Mouse (Mus musculus) megakaryocyte, embryonic 14.5 days (primary cell): ENCODE measurements around the gene Aox2. TPM values are rescaled to one million over a fixed set of nuclear protein-coding genes. Genes with fewer than 3 reads are reported as not detected.
"Not testable (repeated sequence)": the region's sequence is repeated elsewhere in the genome, so short reads cannot be mapped to it uniquely, and the experiment has no call there.

Experiments used
- H3K27me3 ChIP-seq: replicated peaks from 2 replicates; pipeline ENCODE3; 2012; ENCODE audit warnings: inconsistent platforms
- H3K36me3 ChIP-seq: replicated peaks from 2 replicates; pipeline ENCODE3; 2012; ENCODE audit warnings: low read length, inconsistent platforms, mixed read lengths
- H3K4me1 ChIP-seq: 2 replicates; pipeline ENCODE4 v1.6.1; 2012; ENCODE audit warnings: inconsistent platforms
- H3K4me3 ChIP-seq: replicated peaks from 2 replicates; pipeline ENCODE3; 2012; ENCODE audit warnings: moderate library complexity, mild to moderate bottlenecking, inconsistent platforms
- H3K9me3 ChIP-seq: 2 replicates; pipeline ENCODE4 v1.6.1; 2012; ENCODE audit warnings: inconsistent platforms
- FLI1 ChIP-seq: IDR thresholded peaks from 2 replicates; pipeline ENCODE4 v1.6.1; 2012; ENCODE audit warnings: low read length, inconsistent platforms, mixed read lengths
- GATA1 ChIP-seq: IDR thresholded peaks from 3 replicates; pipeline ENCODE4 v1.6.1; 2012; ENCODE audit warnings: mixed read lengths, low read length, inconsistent platforms, borderline replicate concordance
- polyA plus RNA-seq: library from polyadenylated mRNA; stranded (reverse); fragments of >175 nt; gene quantifications from 2 replicates; pipeline ENCODE4 v1.2.3, GENCODE M21; 2012; ENCODE audit warnings: low replicate concordance; ENCODE audit not compliant: insufficient read depth

Gene Aox2
- polyA plus RNA-seq, 1 experiment = 0.04 TPM

DNA sequence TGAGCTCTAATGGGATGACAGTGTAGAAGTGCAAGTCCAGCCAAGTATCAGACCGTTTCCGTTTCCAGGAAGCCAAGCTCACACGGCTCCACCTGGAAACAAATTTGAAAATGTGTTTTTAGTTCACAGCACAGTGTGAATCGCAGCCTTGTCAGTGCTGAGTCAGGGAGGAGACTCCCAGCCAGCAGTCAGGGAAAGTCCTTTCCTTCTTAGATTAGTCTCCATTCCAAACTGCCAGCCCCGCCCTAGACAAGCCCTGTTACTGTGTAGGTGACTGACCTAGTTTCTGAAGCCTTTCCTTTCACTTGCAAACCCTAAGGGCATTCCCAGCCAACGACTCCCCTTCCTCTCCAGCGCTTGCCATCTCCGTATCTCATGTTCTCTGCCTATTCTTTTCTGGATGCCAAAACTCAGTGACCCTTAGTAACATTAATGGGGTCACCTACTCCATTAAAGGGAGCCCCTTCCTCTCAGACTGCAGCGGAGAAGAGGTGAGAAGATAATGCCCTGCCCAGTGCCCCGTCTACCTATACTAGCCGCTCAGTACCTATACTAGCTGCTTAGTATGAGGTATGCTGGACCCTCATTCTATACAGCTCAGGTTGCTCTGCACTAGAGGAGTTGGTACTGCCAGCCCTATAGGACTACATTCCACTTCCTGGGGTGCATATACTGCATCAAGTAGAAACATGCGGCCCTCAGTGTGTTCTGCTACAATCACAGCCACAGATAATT is 88.8 kb downstream of the Aox2 start:
- Histone ChIP-seq H3K36me3 (no peaks in the 10 kb centered on the region), H3K9me3 (peaks cover 24% of the 10 kb centered on the region), H3K27me3 (no peaks in the 10 kb centered on the region), H3K4me1 (no peaks in the 10 kb centered on the region), H3K4me3 (no peak overlapping the region)
- TF ChIP-seq GATA1 = no peak
- no peak for TF ChIP-seq FLI1

- Histone ChIP-seq H3K4me1 (no peaks in the 10 kb centered on the region), H3K27me3 (no peaks in the 10 kb centered on the region), H3K9me3 (peaks cover 19% of the 10 kb centered on the region), H3K36me3 (no peaks in the 10 kb centered on the region), H3K4me3 (no peak overlapping the region)
- TF ChIP-seq FLI1 = no peak
- TF ChIP-seq GATA1 = no peak
Measured at GRCm38 (mm10) chr1:58369716-58370115, 91.6 kb downstream of the Aox2 start.

- H3K9me3 ChIP-seq, H3K27me3 ChIP-seq, H3K4me1 ChIP-seq, H3K36me3 ChIP-seq, H3K4me3 ChIP-seq: not testable (repeated sequence)
Measured at GRCm38 (mm10) chr1:58374266-58374665, 96.1 kb downstream of the Aox2 start.

DNA sequence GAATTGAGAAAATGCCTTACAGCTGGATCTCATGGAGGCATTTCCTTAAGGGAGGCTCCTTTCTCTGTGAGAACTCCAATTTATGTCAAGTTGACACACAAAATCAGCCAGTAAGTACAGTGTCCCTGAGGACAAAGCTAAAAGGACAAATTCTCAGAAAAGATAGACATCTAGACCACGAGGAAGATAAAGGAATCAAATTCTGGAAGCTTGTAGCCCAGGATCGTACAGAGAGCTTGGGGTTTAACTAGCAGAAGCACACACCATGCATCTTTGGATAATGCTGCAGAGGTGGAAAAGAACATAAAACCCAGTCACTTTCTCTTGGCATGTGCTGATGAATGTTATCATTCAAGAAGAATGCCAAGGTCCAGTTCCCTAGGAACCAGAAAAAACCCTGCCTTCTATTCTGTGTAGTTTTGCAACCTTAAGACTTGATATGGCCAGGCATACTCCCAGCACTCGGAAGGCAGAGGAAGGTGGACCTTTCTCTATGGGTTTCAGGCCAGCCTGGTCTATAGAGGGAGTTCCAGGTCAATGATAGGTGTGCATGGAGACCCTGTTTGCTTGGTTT is 97.5 kb downstream of the Aox2 start:
- Histone ChIP-seq H3K9me3 (no peaks in the 10 kb centered on the region), H3K4me1 (peaks cover 5% of the 10 kb centered on the region), H3K27me3 (no peaks in the 10 kb centered on the region), H3K36me3 (no peaks in the 10 kb centered on the region), H3K4me3 (no peak overlapping the region)
- no peak for TF ChIP-seq GATA1
- no peak for TF ChIP-seq FLI1

DNA sequence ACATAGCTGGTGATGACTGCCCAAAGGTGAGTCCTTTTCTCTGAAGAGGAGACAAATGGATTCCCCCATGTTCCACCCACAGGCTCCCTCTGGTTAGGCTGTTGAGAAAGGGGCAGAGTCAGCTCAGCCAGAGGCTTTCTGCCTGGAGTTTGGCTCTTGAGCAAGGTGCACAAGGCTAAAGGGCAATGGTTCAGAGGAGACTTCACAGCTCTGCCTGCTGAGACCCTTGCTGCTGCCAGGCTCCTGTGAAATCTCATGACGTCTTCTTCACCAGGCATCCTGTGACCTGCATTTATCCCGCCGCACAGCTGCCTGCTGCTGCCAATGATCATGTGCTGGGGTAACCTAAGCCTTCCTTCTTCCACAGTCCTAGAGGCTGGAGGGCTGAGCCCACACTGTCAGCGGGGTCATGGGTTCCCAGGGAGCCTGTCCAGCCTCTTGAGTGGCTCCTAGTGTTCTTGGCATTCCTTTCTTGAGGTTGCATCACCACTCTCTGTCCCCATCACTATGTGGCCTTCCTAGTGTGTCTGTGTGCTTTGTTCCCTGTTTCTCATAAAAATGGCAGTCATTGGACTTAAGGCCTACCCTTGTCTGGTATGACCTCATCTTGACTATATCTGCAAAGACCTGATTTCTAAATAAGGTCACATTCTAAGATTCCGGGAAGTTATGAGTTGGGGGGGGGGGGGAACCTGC is 104.6 kb downstream of the Aox2 start:
- Histone ChIP-seq H3K36me3 (peaks cover 8% of the 10 kb centered on the region), H3K27me3 (peaks cover 4% of the 10 kb centered on the region), H3K9me3 (no peaks in the 10 kb centered on the region), H3K4me1 (peaks cover 5% of the 10 kb centered on the region), H3K4me3 (no peak overlapping the region)
- TF ChIP-seq GATA1 = no peak
- TF ChIP-seq FLI1 = no peak

DNA sequence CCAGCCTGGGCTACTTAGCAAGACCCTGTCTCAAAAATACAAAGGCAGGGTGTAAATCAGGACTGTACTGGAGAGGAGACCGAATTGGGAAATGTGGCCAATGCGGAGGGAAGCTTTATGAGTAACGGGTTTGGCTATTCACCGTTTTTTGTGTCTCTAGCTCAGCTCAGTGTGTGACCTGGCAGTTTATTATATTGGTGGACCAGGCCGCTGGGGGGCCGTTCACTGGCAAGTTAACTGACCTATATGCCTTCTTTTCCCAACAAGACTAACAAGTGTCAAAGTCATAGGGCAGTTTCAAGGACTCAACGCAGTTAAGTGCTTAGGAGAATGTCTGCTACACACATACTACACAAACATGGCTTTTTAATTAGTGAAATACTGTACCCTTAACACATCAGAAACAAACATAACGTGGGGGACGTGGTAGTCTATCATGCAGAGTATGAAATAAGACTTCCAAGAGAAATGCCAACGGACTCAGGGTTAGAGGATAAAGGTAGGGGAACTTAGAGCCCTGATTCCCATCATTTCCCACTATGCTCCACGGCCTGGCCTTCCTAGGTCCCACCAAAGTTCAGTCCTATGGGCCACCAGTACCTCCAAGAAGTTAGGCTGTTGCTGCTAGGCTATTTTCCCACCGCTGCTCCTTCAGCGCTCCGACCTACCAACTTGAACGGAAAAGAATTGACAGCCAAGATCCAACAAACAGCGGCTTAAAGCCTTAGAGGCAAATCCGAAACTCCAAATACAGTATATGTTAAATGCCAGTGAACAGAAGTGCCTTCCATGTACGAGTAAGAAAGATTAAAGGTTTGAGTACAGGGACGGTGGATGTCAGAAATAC is 113.5 kb downstream of the Aox2 start:
- Histone ChIP-seq H3K9me3 (no peaks in the 10 kb centered on the region), H3K4me3 (peak overlapping the region; percentile 93), H3K4me1 (peaks cover 36% of the 10 kb centered on the region), H3K27me3 (no peaks in the 10 kb centered on the region), H3K36me3 (peaks cover 39% of the 10 kb centered on the region)
- TF ChIP-seq FLI1 (no peak), GATA1 (no peak)

DNA sequence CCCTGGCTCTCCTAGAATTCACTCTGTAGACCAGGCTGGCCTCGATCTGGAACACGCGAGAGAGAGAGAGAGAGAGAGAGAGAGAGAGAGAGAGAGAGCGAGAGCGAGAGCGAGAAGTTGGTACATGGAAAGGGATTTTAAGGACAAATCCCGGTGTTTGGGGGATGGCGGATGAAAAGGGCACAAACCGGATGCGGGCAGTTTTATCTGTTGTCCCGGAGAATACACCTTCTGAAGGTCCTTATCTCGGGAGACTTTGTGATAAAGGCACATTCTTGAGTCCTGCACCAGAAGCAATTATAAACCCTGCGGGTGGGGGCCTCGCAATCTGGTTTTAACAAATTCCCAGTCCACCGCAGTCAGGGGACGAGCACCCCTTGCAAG is 114.1 kb downstream of the Aox2 start:
- Histone ChIP-seq H3K4me3 (peak overlapping the region; percentile 93), H3K27me3 (no peaks in the 10 kb centered on the region), H3K4me1 (peaks cover 33% of the 10 kb centered on the region), H3K9me3 (no peaks in the 10 kb centered on the region), H3K36me3 (peaks cover 39% of the 10 kb centered on the region)
- TF ChIP-seq GATA1 (no peak), FLI1 (no peak)

DNA sequence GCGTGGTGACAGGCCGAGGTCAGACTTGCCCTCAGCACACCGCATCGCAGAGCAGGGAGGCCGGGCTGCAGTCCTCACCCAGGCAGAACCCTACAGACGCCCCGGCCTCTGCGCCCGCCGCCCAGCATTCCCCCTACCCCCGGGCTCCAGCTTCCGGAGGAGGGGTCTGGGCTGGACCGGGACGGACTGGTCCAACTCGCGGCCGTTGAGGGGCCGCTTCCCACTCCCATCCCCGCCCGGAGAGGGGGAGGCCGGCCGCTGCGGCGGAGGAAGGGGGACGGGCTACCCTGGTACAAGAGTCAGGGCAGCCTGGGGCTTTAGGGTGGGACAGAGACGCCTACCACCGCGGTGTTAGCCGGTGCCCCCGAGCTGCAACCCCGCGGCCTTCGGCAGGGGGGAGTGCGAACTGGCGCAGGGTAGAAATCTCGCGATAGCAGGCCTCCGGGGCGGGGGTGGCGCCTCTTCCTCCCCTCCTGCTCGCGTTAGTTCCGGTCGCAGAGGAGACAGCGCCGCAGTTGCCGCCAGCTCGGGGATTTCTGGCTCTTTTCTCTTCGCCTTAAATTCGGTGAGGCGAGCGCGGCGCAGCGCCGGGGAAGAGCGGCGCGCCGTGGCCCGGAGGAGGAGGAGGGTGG is 114.6 kb downstream of the Aox2 start, which contains the start of gene Bzw1:
Gene Bzw1 (plus strand): TSS at position 247 of the 632 bp plus-strand sequence.
- TF ChIP-seq GATA1 (no peak), FLI1 (no peak)
- Histone ChIP-seq H3K4me3 (peak within 1 kb of the TSS; percentile 93), H3K27me3 (no peaks in the 10 kb centered on the region), H3K9me3 (no peaks in the 10 kb centered on the region), H3K4me1 (peaks cover 37% of the 10 kb centered on the region), H3K36me3 (peaks cover 43% of the 10 kb centered on the region)

DNA sequence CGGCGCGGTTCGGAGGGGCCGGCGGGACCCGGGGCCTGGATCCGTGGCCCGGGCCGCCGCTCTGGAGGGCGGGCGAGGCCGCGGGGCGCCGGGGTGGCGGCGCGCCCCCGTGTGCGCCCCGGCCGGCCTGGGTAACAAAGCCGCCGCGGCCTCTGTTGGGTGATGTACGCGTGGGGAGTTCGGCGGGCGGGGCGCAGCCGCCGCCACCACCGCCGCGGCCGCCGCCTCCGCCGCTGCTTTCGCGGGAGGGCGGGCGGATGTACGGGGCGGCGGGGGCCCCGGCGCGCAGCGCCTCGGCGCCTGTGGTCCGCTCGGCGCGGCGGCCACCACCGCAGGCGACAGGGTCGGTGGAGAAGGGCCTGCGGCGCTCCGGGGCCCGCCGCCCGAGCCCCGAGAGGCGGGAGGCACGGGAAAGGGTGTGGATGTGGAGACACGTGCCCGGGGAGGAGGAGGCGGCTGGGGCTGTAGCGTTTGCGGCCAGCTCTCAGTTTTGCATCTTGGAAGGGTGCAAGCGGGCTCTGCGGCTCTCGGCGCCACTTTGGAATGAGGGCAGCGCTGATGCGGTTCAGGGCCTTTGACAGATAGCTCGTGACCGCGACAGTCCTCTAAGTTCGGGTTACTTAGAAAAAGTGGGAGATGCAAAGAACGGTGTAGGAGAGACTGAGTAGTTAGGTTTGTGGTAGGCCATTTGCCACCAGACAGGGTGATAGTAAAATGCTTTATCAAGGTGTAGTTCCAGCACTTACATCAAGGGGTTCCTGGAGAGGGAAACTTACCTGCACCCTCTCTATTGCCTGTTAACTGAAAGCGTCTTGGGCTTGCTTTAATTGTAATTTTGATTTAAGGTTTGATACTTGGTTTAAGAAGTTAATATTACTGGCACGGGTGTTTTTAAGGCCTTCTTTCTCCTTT is 115.4 kb downstream of the Aox2 start:
- Histone ChIP-seq H3K4me1 (peaks cover 39% of the 10 kb centered on the region), H3K36me3 (peaks cover 46% of the 10 kb centered on the region), H3K9me3 (no peaks in the 10 kb centered on the region), H3K4me3 (peak overlapping the region; percentile 93), H3K27me3 (no peaks in the 10 kb centered on the region)
- TF ChIP-seq GATA1 (no peak), FLI1 (no peak)
